Mouse (Mus musculus) liver, postnatal 0 days (tissue): ENCODE results near the gene Gng12. TPM values are rescaled to one million over a fixed set of nuclear protein-coding genes. Genes with fewer than 3 reads are reported as not detected.

Experiments used
- ATAC-seq: fragments of 200-750 bp; cut with Nextera tagmentation; 2 replicates; pipeline ENCODE4 v1.8.0; 2017; ENCODE audit warnings: mild to moderate bottlenecking, moderate library complexity
- DNase-seq: peaks from one replicate; pipeline ENCODE4 v3.0.0-alpha.2; 2016
- H3K27ac ChIP-seq: fragments of 300-500 bp; sonication (generic); 2 replicates; pipeline ENCODE4 v1.5.1; 2014; ENCODE audit warnings: antibody characterized with exemption, moderate library complexity, mild to moderate bottlenecking, low read depth
- H3K27me3 ChIP-seq: fragments of 300-500 bp; sonication (generic); 2 replicates; pipeline ENCODE4 v1.6.1; 2014; ENCODE audit warnings: low read length, control low read depth, mixed read lengths; ENCODE audit not compliant: insufficient read depth
- H3K36me3 ChIP-seq: fragments of 300-500 bp; sonication (generic); replicated peaks from 2 replicates; pipeline ENCODE4 v1.6.1; 2014; ENCODE audit warnings: mild to moderate bottlenecking, control low read depth, low read length, moderate library complexity, mixed read lengths; ENCODE audit not compliant: insufficient read depth
- H3K4me1 ChIP-seq: fragments of 300-500 bp; sonication (generic); 2 replicates; pipeline ENCODE4 v1.6.1; 2014; ENCODE audit warnings: antibody characterized with exemption, mild to moderate bottlenecking, control low read depth; ENCODE audit not compliant: insufficient read depth
- H3K4me2 ChIP-seq: fragments of 300-500 bp; sonication (generic); 2 replicates; pipeline ENCODE4 v1.6.1; 2014; ENCODE audit warnings: low read depth, mild to moderate bottlenecking, low read length, moderate library complexity, mixed read lengths
- H3K4me3 ChIP-seq: fragments of 300-500 bp; sonication (generic); 2 replicates; pipeline ENCODE4 v1.5.1; 2014; ENCODE audit warnings: low read depth, low read length
- H3K9ac ChIP-seq: fragments of 300-500 bp; sonication (generic); replicated peaks from 2 replicates; pipeline ENCODE4 v1.6.1; 2014; ENCODE audit warnings: mild to moderate bottlenecking, moderate library complexity
- H3K9me3 ChIP-seq: fragments of 300-500 bp; sonication (generic); 2 replicates; pipeline ENCODE4 v1.6.1; 2016; ENCODE audit warnings: mild to moderate bottlenecking, control low read depth, low read length, mixed read lengths
- CTCF ChIP-seq: sonication (generic); IDR thresholded peaks from 2 replicates; pipeline ENCODE4 v1.5.1; 2016; ENCODE audit warnings: antibody characterized with exemption, low read depth
- EP300 ChIP-seq: IDR thresholded peaks from 2 replicates; pipeline ENCODE4 v1.6.1; 2016; ENCODE audit warnings: antibody characterized with exemption, low read depth, mild to moderate bottlenecking
- WGBS: fragments of 180-500 bp; shearing (Covaris S2); extraction: QIAGEN DNeasy Blood & Tissue Kit; methylation state at CpG from one replicate; pipeline ENCODE4 v1.1.7; 2014; ENCODE audit not compliant: insufficient replicate concordance; 5-methylcytosine and 5-hydroxymethylcytosine counted together
- polyA plus RNA-seq: library from polyadenylated mRNA; unstranded; fragments of >200 nt; fragmentation: Nextera tagmentation; extraction: Ambion mirVana; gene quantifications from 2 replicates; pipeline ENCODE4 v1.2.1, GENCODE M21; 2015

Gng12 gene
- polyA plus RNA-seq, 1 experiment from 2014 or later, result 39.4 TPM

DNA sequence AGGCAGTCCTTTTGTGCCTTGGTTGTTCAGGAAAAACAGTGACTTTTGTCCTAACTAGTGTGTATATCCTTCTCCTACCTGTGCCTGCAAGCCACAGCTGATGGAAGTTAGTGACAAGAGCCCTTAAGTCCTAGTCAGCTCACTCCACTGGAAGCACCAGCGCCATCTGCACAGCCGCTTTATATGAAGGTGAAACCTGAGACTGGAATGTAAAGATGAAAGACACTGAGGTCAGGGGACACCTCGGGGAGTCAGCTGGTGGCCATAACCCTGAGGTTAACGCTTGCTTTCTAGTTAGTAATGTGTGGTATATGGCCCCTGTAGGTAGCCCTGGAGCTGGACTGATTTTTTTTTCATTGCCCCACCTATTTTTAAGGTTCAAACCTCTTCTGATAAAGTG, 30.1 kb downstream of the Gng12 start:
- ATAC-seq (no peak), DNase-seq (no peak)
- Histone ChIP-seq H3K36me3 (no peaks in the 10 kb centered on the region), H3K27ac (no peak overlapping the region), H3K4me2 (no peak overlapping the region), H3K4me3 (no peak overlapping the region), H3K27me3 (no peaks in the 10 kb centered on the region), H3K4me1 (peaks cover 22% of the 10 kb centered on the region), H3K9me3 (no peaks in the 10 kb centered on the region), H3K9ac (no peak overlapping the region)
- 57% methylated on average over 4 of the region's 4 CpGs for WGBS
- TF ChIP-seq EP300 (no peak), CTCF (no peak)

DNA sequence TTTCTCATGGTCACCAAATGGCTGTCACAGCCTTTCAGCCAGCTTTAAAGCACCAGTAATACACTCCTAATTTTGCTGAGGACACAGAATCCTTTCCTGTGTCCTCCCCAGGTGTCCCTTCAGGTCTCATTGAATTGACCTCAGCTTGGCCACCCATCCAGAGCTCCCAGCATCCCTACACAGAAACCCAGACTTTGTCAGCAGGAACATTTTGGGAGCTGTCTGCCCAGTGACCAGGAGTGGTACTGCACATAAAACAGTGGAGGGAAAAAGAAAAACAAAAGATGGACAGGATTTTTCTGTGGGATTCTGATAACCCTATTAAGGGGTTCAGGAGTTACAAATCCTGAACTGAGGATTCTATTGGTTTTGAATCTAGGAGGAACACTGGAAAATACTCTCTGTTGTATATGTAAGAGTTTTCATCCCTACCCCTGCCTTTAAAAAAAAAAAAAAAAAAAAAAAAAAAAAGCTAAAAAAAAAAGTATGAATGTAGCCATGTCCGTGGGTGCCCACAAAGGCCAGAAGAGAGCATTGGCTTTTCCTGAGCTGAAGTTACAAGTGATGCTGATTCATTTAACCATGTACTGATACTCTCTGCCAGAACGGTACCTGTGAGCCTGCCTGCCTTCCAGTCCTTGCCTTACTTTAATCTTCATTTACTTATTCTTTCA, 32.9 kb downstream of the Gng12 start:
- DNase-seq (no peak), ATAC-seq (no peak)
- Histone ChIP-seq H3K9me3 (no peaks in the 10 kb centered on the region), H3K9ac (no peak overlapping the region), H3K36me3 (no peaks in the 10 kb centered on the region), H3K4me2 (peak overlapping the region; percentile 45; the same call in 1 of the 2 replicates), H3K4me1 (peaks cover 11% of the 10 kb centered on the region), H3K27ac (no peak overlapping the region), H3K27me3 (no peaks in the 10 kb centered on the region), H3K4me3 (no peak overlapping the region)
- WGBS, result 40% methylated on average over 2 of the region's 2 CpGs
- TF ChIP-seq CTCF, result 0 out of 2 replicates have a peak, but pooled peaks have one; percentile 6
- TF ChIP-seq EP300, result no peak

DNA sequence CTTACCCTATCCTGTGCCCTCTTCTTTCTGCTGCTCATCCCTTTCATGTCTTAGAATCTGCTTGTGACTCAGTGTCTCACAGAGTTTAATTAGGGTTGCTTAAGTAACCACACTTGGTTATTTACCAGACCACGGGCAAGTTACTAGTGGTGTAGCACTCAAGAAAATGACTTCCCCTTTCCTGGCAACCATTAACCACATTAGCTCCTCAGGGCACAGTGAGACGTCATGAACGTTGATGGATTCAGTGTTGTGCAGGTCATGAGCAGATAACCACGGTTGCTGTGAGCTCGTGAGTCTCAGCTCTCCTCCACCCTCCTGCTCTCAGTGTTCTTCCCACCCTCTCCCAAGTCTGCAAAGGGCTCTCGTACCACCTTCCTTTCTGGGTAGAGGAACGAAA, 33.5 kb downstream of the Gng12 start:
- H3K9me3 ChIP-seq, result no peaks in the 10 kb centered on the region
- peak overlapping the region; percentile 45 for H3K4me2 ChIP-seq
- peaks cover 11% of the 10 kb centered on the region for H3K4me1 ChIP-seq
- H3K4me3 ChIP-seq, result 0 out of 2 replicates have a peak overlapping the region, but pooled peaks have one; percentile 10
- H3K36me3 ChIP-seq, result no peaks in the 10 kb centered on the region
- WGBS, result 21% methylated on average over 7 of the region's 7 CpGs
- H3K27ac ChIP-seq, result no peak overlapping the region
- no peak for TF ChIP-seq EP300
- TF ChIP-seq CTCF, result no peak
- no peaks in the 10 kb centered on the region for H3K27me3 ChIP-seq
- DNase-seq (no peak), ATAC-seq (peak; percentile 61)
- H3K9ac ChIP-seq, result no peak overlapping the region

DNA sequence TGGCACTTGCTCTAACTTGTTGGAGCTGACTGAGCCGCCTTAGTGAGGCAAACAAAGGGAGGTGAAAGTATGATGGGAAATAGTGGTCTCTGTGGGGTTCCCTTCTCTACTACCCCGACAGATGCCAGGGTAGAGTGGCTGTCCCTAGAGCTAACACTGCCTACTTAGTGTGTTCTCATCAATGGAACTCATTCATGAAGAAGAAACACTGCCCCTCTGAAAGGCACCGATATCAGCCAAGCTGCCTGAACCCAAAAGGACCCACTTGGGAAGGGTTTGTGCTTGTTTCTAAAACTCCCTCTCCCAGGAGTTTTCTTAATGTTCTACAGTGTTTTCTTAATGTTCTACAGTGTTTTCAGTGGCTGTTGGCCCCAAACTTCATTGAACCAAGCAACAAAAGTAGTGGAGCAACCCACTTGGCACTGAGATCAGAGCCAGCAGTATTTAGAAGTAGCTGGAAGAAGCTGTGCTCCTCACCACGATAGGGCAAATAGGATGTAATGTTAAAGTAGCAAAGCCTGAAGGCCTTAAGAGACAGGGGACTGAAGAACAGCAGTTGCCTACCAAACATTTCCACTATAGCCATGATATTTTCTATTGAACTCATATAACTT, 36.1 kb downstream of the Gng12 start:
- Histone ChIP-seq H3K9me3 (no peaks in the 10 kb centered on the region), H3K27ac (no peak overlapping the region), H3K27me3 (no peaks in the 10 kb centered on the region), H3K4me3 (no peak overlapping the region), H3K4me2 (no peak overlapping the region), H3K9ac (no peak overlapping the region), H3K4me1 (peaks cover 11% of the 10 kb centered on the region), H3K36me3 (no peaks in the 10 kb centered on the region)
- TF ChIP-seq EP300 (no peak), CTCF (no peak)
- 71% methylated on average over 4 of the region's 4 CpGs for WGBS
- ATAC-seq (no peak), DNase-seq (no peak)

DNA sequence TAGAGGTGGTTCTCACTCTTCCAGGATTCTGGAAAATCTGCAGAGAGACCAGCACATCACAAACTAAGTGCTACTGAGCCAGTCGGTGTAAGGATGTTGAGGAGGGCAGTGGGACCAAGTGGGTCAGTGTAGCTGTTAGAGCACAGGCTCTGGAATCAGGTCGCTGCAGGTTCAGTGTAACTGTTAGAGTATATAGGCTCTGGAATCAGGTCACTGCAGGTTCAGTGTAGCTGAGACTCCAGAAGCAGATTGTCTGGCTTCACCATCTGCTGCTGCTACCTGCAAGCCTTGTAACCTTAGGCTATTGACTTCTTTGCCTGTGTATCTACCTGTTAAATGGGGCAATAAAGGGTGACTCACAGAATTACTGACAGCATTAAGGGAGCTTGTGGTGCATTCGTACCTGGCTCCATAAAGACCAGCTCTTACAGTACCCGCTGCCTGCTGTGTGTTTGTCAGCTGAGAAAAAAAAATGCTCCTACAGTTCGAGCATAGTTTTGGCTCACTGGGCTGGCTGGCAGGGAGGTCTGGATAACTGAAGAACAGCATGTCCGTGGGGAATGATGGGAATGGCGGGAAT, 44.5 kb downstream of the Gng12 start:
- no peak for TF ChIP-seq CTCF
- no peak for TF ChIP-seq EP300
- Histone ChIP-seq H3K27ac (no peak overlapping the region), H3K27me3 (no peaks in the 10 kb centered on the region), H3K9ac (no peak overlapping the region), H3K4me2 (no peak overlapping the region), H3K4me1 (peaks cover 31% of the 10 kb centered on the region), H3K36me3 (no peaks in the 10 kb centered on the region), H3K9me3 (no peaks in the 10 kb centered on the region), H3K4me3 (no peak overlapping the region)
- no peak for ATAC-seq
- DNase-seq, result no peak
- WGBS, result 69% methylated on average over 7 of the region's 7 CpGs

DNA sequence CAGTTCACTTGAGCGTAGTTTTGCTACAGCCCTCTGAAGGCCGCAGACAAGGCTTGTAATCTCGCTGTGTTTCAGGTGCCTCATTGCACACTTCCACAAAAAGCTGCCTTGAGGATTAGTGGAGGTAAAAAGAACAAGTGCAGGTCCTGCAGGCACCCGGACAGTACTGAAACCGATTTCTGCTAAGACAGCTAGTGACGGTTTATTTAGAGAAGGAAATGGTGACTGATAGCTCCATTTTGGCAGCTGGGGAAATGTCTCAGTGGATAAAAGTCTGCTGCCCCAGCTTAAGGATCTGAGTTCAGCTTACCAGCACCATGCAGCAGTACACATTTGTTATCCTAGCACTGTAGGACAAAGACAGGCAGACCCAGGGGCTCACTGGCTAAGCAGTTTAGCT, 45.6 kb downstream of the Gng12 start:
- DNase-seq, result no peak
- no peak for ATAC-seq
- H3K36me3 ChIP-seq, result no peaks in the 10 kb centered on the region
- H3K9me3 ChIP-seq, result no peaks in the 10 kb centered on the region
- TF ChIP-seq EP300 (no peak), CTCF (no peak)
- WGBS, result 42% methylated on average over 6 of the region's 6 CpGs
- no peak overlapping the region for H3K27ac ChIP-seq
- no peaks in the 10 kb centered on the region for H3K27me3 ChIP-seq
- no peak overlapping the region for H3K4me2 ChIP-seq
- H3K9ac ChIP-seq, result no peak overlapping the region
- H3K4me1 ChIP-seq, result peaks cover 34% of the 10 kb centered on the region
- H3K4me3 ChIP-seq, result no peak overlapping the region
